Mouse (Mus musculus): ENCODE results near the gene Slc22a17. TPM values are rescaled to one million over a fixed set of nuclear protein-coding genes. Genes with fewer than 3 reads are reported as not detected.

The Slc22a17 gene
- polyA plus RNA-seq, 1 experiment = 0.93 TPM

DNA sequence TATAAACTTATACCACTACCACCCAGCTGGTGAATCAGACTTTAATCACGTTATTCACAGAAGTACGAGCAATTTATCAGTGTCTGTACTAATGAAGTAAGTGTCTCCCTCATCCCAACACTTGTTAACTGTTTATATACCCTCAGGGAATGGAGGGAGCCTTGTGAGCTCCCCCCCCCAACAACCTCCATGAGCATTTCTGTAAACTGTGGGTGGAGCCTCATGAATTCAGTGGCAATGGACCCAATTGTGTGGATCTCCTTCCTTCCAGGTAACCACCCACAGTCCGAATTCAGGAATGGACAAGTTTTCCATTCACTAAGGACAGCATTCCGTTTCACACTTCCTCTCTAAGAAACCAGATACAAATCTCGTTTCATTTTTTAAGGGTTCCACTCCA, 47.3 kb downstream of the Slc22a17 start:
- H3K4me1 ChIP-seq = peaks cover 14% of the 10 kb centered on the region
- H3K4me3 ChIP-seq (replicated peaks) = no peak overlapping the region

DNA sequence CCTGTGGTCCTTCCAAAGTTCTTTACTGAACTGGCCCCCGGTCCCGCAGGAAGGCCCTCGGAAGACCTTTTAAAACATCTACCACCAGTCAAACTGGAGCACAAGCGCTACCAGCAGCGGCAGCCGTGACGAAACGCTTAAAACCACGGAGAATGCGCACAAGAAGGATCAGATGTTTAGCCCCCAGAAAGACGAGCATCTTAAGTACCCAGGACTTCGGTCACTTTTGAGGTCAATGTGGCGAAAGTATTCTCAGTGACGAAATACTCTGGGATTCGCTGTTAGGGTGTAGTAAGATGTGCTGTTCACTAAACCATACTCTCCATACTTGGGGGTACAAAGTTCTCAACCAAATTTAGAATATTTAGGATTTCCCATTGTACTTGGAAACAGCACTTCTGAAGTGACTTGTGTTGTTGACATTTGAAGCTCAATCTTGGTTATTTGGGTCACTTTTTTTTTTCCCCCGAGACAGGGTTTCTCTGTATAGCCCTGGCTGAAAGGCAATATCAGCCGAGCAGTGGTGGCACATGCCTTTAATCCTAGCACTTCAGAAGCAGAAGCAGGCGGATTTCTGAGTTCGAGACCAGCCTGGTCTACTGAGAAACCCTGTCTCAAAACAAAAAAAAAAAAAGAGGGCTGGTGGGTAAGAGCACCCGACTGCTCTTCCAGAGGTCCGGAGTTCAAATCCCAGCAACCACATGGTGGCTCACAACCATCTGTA, 48.5 kb downstream of the Slc22a17 start:
- Histone ChIP-seq H3K9me3 (no peaks in the 10 kb centered on the region), H3K4me3 (replicated peaks) (peak overlapping the region; percentile 97), H3K36me3 (replicated peaks; ENCODE audit: low read length) (no peaks in the 10 kb centered on the region), H3K27me3 (replicated peaks) (no peaks in the 10 kb centered on the region), H3K4me1 (peaks cover 23% of the 10 kb centered on the region)
- no peak for TF ChIP-seq GATA1 (IDR thresholded peaks at IDR 0.05; ENCODE audit: borderline replicate concordance, low read length)
- TF ChIP-seq FLI1 (IDR thresholded peaks at IDR 0.05; ENCODE audit: low read length) = no peak

More for the DNA sequence above, 47.3 kb downstream of the Slc22a17 start:
- Histone ChIP-seq H3K27me3 (replicated peaks) (no peaks in the 10 kb centered on the region), H3K9me3 (no peaks in the 10 kb centered on the region), H3K36me3 (replicated peaks; ENCODE audit: low read length) (no peaks in the 10 kb centered on the region)
- TF ChIP-seq GATA1 (IDR thresholded peaks at IDR 0.05; ENCODE audit: borderline replicate concordance, low read length) (no peak), FLI1 (IDR thresholded peaks at IDR 0.05; ENCODE audit: low read length) (no peak)

DNA sequence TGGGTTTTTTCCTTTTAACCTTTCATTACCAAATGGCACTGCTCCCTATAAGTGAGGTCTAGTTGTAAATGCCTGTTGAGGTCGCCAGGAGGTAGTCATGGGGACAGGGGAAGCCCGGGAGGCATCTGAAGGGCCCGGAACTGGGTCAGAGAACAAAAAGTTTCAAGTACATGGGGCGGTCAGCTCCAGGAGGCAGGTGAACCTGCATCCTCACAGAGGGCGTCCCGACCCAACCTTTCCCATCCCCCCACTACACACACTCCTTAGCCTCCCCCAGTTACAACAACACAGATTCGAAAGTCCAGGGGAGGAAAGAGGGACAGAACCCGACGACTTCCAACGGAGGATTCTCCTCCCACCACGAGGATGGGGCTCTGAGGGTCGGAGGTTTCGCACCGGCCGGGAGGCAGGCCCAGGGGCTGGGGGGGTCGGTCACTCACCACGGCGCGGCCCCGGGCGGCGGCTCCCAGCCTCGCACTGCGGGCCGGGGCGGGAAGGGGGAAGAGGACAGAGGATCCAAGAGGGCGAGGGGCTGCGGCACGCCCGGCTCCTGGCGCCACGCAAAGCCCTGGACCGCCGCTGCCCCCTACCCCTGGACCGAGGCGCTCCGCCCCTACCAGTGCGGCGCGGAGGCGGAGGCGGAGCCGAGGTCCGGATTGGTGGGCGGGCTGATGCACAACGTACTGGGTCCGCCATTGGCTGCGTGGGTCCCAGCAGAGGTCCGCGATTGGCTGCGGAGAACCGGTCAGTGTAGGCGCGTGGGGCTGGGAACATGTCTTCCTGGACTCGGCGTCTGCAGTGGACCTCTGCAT, 49.2 kb downstream of the Slc22a17 start:
- H3K27me3 ChIP-seq (replicated peaks) = no peaks in the 10 kb centered on the region
- H3K36me3 ChIP-seq (replicated peaks; ENCODE audit: low read length) = no peaks in the 10 kb centered on the region
- H3K4me1 ChIP-seq = peaks cover 30% of the 10 kb centered on the region
- no peaks in the 10 kb centered on the region for H3K9me3 ChIP-seq
- TF ChIP-seq FLI1 (IDR thresholded peaks at IDR 0.05; ENCODE audit: low read length) (no peak), GATA1 (IDR thresholded peaks at IDR 0.05; ENCODE audit: borderline replicate concordance, low read length) (no peak)
- H3K4me3 ChIP-seq (replicated peaks) = peak overlapping the region; percentile 97

DNA sequence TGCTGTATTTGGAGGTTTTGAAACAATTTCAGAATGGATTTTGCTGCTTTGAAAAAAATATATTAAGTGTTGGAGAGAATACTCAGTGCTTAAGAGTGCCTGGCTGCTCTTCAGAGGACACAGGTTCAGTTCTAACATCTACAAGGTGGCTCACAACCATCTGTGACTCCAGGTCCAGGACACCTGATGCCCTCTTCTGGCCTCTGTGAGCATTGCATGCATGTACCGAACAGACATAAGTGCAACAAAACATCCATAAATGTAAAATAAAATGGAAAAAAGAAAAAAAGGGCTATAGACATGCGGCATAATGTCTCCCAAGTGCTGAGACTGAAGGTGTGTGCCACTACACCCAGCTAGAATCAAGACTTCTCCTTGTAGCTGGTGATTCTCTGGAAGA, 52.4 kb downstream of the Slc22a17 start:
- Histone ChIP-seq H3K36me3 (replicated peaks; ENCODE audit: low read length) (peaks cover 24% of the 10 kb centered on the region), H3K27me3 (replicated peaks) (no peaks in the 10 kb centered on the region), H3K4me3 (replicated peaks) (no peak overlapping the region), H3K9me3 (no peaks in the 10 kb centered on the region), H3K4me1 (peaks cover 49% of the 10 kb centered on the region)
- no peak for TF ChIP-seq FLI1 (IDR thresholded peaks at IDR 0.05; ENCODE audit: low read length)
- TF ChIP-seq GATA1 (IDR thresholded peaks at IDR 0.05; ENCODE audit: borderline replicate concordance, low read length) = no peak

DNA sequence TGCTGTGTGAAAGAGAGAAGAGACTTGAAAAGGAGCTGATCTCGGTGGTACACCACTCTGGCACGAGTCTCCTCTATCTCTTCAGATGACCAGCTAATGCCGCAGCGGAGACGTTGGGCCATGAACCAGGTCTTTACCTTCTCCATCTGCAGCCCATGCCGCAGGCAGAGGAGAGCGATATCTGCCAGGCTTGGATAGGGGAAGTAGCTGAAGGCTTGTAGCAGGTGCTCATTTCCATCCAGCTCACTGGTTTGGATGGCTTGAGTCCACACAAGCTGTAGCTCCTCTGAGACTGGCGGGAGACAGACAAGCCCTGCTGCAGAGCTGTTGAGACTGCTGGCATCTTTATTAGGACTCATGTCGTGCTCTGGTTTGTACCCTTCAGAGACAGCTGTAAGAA, 55.0 kb downstream of the Slc22a17 start:
- Histone ChIP-seq H3K36me3 (replicated peaks; ENCODE audit: low read length) (peaks cover 34% of the 10 kb centered on the region), H3K9me3 (no peaks in the 10 kb centered on the region), H3K4me1 (peaks cover 44% of the 10 kb centered on the region), H3K4me3 (replicated peaks) (no peak overlapping the region), H3K27me3 (replicated peaks) (no peaks in the 10 kb centered on the region)
- TF ChIP-seq FLI1 (IDR thresholded peaks at IDR 0.05; ENCODE audit: low read length) = no peak
- no peak for TF ChIP-seq GATA1 (IDR thresholded peaks at IDR 0.05; ENCODE audit: borderline replicate concordance, low read length)

DNA sequence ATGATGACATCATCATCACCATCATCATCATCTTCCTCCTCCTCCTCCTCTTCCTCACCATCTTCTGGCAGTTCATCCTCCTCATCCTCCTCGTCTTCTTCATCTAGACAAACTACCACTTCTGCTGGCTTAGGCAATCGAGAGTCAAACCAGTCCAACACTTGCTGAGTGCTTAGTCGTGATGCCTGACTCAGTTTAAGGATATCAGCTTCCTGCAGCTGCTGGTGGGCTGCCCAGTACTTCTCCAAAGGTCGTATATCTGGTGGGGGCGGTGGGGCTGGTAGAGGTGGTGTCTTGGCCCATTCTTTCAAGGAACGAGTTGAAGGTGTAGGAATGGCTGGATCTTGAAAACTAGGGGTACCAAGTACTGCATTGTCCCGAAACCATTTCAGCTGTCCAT, 56.2 kb downstream of the Slc22a17 start:
- Histone ChIP-seq H3K27me3 (replicated peaks) (no peaks in the 10 kb centered on the region), H3K9me3 (no peaks in the 10 kb centered on the region), H3K4me3 (replicated peaks) (peak overlapping the region; percentile 54), H3K4me1 (peaks cover 44% of the 10 kb centered on the region), H3K36me3 (replicated peaks; ENCODE audit: low read length) (peaks cover 34% of the 10 kb centered on the region)
- TF ChIP-seq FLI1 (IDR thresholded peaks at IDR 0.05; ENCODE audit: low read length) (no peak), GATA1 (IDR thresholded peaks at IDR 0.05; ENCODE audit: borderline replicate concordance, low read length) (no peak)

Other genes with a start within 250 kb of the Slc22a17 start
- 28.9 and 131 TPM in 2 replicates for gene 1700123O20Rik, start 226.9 kb downstream of the Slc22a17 start, polyA plus RNA-seq (2012; ENCODE audit: insufficient read depth, low replicate concordance)
- 85.2 and 218 TPM in 2 replicates for gene Acin1, start 226.2 kb downstream of the Slc22a17 start, polyA plus RNA-seq (2012; ENCODE audit: insufficient read depth, low replicate concordance)
- gene Gm29776, start 214.3 kb downstream of the Slc22a17 start, polyA plus RNA-seq (2012; ENCODE audit: insufficient read depth, low replicate concordance) = not detected in 2 replicates
- 17.3 TPM in 1 of 2 replicates, not detected in the other for gene Cebpe, start 201.0 kb downstream of the Slc22a17 start, polyA plus RNA-seq (2012; ENCODE audit: insufficient read depth, low replicate concordance)
- gene Slc7a8, start 131.2 kb downstream of the Slc22a17 start, polyA plus RNA-seq (2012; ENCODE audit: insufficient read depth, low replicate concordance) = 4.4 and 13.9 TPM in 2 replicates
- not detected in 2 replicates for gene Rnf212b, start 99.0 kb downstream of the Slc22a17 start, polyA plus RNA-seq (2012; ENCODE audit: insufficient read depth, low replicate concordance)
- gene Homez, start 42.2 kb downstream of the Slc22a17 start, polyA plus RNA-seq (2012; ENCODE audit: insufficient read depth, low replicate concordance) = 1.6 and 2.1 TPM in 2 replicates
- gene Ppp1r3e, start 35.6 kb downstream of the Slc22a17 start, polyA plus RNA-seq (2012; ENCODE audit: insufficient read depth, low replicate concordance) = 1.7 and 2.8 TPM in 2 replicates
- gene Bcl2l2, start 29.8 kb downstream of the Slc22a17 start, polyA plus RNA-seq (2012; ENCODE audit: insufficient read depth, low replicate concordance) = 15.0 and 39.5 TPM in 2 replicates
- gene Gm20521, start 29.7 kb downstream of the Slc22a17 start, polyA plus RNA-seq (2012; ENCODE audit: insufficient read depth, low replicate concordance) = 1.6 TPM in 1 of 2 replicates, not detected in the other
- 94.8 and 258 TPM in 2 replicates for gene Pabpn1, start 20.6 kb downstream of the Slc22a17 start, polyA plus RNA-seq (2012; ENCODE audit: insufficient read depth, low replicate concordance)
- gene Efs, start 13.0 kb upstream of the Slc22a17 start, polyA plus RNA-seq (2012; ENCODE audit: insufficient read depth, low replicate concordance) = not detected in 2 replicates
- not detected in 2 replicates for gene Il25, start 19.6 kb upstream of the Slc22a17 start, polyA plus RNA-seq (2012; ENCODE audit: insufficient read depth, low replicate concordance)
- not detected in 2 replicates for gene Cmtm5, start 23.1 kb upstream of the Slc22a17 start, polyA plus RNA-seq (2012; ENCODE audit: insufficient read depth, low replicate concordance)
- not detected in 2 replicates for gene Myh6, start 53.8 kb upstream of the Slc22a17 start, polyA plus RNA-seq (2012; ENCODE audit: insufficient read depth, low replicate concordance)
- not detected in 2 replicates for gene Gm17428, start 63.8 kb upstream of the Slc22a17 start, polyA plus RNA-seq (2012; ENCODE audit: insufficient read depth, low replicate concordance)
- not detected in 2 replicates for gene Myh7, start 81.5 kb upstream of the Slc22a17 start, polyA plus RNA-seq (2012; ENCODE audit: insufficient read depth, low replicate concordance)
- 6.0 and 37.4 TPM in 2 replicates for gene Ngdn, start 102.3 kb upstream of the Slc22a17 start, polyA plus RNA-seq (2012; ENCODE audit: insufficient read depth, low replicate concordance)
- 10.0 and 16.4 TPM in 2 replicates for gene Zfhx2, start 179.2 kb upstream of the Slc22a17 start, polyA plus RNA-seq (2012; ENCODE audit: insufficient read depth, low replicate concordance)
- gene Thtpa, start 181.7 kb upstream of the Slc22a17 start, polyA plus RNA-seq (2012; ENCODE audit: insufficient read depth, low replicate concordance) = 2.4 and 2.9 TPM in 2 replicates
- gene Ap1g2, start 193.5 kb upstream of the Slc22a17 start, polyA plus RNA-seq (2012; ENCODE audit: insufficient read depth, low replicate concordance) = 8.5 and 13.4 TPM in 2 replicates
- 0.21 and 1.4 TPM in 2 replicates for gene Jph4, start 203.8 kb upstream of the Slc22a17 start, polyA plus RNA-seq (2012; ENCODE audit: insufficient read depth, low replicate concordance)